Mouse (Mus musculus) neural tube, embryonic 14.5 days (tissue): ENCODE data around the gene Rph3a. TPM values are rescaled to one million over a fixed set of nuclear protein-coding genes. Genes with fewer than 3 reads are reported as not detected.
"Not testable (repeated sequence)": the region's sequence is repeated elsewhere in the genome, so short reads cannot be mapped to it uniquely, and the experiment has no call there.

Source experiments
- ATAC-seq: fragments of 200-750 bp; cut with Nextera tagmentation; 2 replicates; pipeline ENCODE4 v1.8.0; 2017; ENCODE audit warnings: low read depth, mild to moderate bottlenecking, moderate TSS enrichment, moderate library complexity
- H3K27ac ChIP-seq: fragments of 300-500 bp; sonication (generic); 2 replicates; pipeline ENCODE4 v1.5.1; 2014; ENCODE audit warnings: low read depth, mild to moderate bottlenecking, control low read depth, low read length, moderate library complexity, mixed read lengths
- H3K27me3 ChIP-seq: fragments of 300-500 bp; sonication (generic); 2 replicates; pipeline ENCODE4 v1.6.1; 2014; ENCODE audit warnings: low read length; ENCODE audit not compliant: control insufficient read depth, insufficient read depth
- H3K36me3 ChIP-seq: fragments of 300-500 bp; sonication (generic); 2 replicates; pipeline ENCODE4 v1.6.1; 2014; ENCODE audit warnings: low read length, mixed read lengths; ENCODE audit not compliant: control insufficient read depth, insufficient read depth
- H3K4me1 ChIP-seq: fragments of 300-500 bp; sonication (generic); 2 replicates; pipeline ENCODE4 v1.6.1; 2014; ENCODE audit warnings: low read length; ENCODE audit not compliant: control insufficient read depth, insufficient read depth
- H3K4me2 ChIP-seq: fragments of 300-500 bp; sonication (generic); 2 replicates; pipeline ENCODE4 v1.6.1; 2014; ENCODE audit warnings: mild to moderate bottlenecking, low read depth, low read length, control low read depth
- H3K4me3 ChIP-seq: fragments of 300-500 bp; sonication (generic); 2 replicates; pipeline ENCODE4 v1.5.1; 2014; ENCODE audit warnings: low read depth, low read length, control low read depth, mixed read lengths
- H3K9ac ChIP-seq: fragments of 300-500 bp; sonication (generic); replicated peaks from 2 replicates; pipeline ENCODE4 v1.6.1; 2014; ENCODE audit warnings: low read depth, mild to moderate bottlenecking, control low read depth, low read length, mixed read lengths
- H3K9me3 ChIP-seq: fragments of 300-500 bp; sonication (generic); 2 replicates; pipeline ENCODE4 v1.6.1; 2016; ENCODE audit warnings: low read length; ENCODE audit not compliant: control insufficient read depth
- WGBS: fragments of 180-500 bp; shearing (Covaris S2); extraction: QIAGEN DNeasy Blood & Tissue Kit; methylation state at CpG from one replicate; pipeline ENCODE4 v1.1.7; 2014; 5-methylcytosine and 5-hydroxymethylcytosine counted together
- polyA plus RNA-seq: library from polyadenylated mRNA; unstranded; fragments of >200 nt; fragmentation: Nextera tagmentation; extraction: Ambion mirVana; gene quantifications from 2 replicates; pipeline ENCODE4 v1.2.1, GENCODE M21; 2014

Rph3a gene
- polyA plus RNA-seq, 1 experiment from 2014 or later = 20.0 TPM

DNA sequence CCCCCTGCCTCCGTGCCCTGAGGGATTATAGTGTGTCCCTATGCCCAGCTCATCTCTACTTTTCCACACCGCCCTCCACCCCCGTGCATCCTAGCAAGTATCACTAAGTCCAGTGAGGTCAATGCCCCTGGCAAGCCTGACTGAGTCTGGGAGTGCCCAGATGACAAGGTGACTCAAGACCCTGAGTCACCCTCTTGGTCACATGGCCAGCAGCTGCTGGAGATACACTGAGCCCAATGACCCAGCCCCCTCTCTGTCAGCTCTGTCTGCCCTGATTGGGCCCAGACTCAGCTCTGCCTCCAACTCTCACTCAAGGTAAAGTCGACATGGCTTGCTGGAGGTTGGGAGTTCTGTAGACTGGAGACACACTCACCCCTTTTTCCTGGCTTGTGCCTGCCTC is 72.1 kb downstream of the Rph3a start:
- WGBS = 79% methylated on average over 4 of the region's 4 CpGs
- Histone ChIP-seq H3K4me3 (no peak overlapping the region), H3K9ac (no peak overlapping the region), H3K36me3 (no peaks in the 10 kb centered on the region), H3K9me3 (no peaks in the 10 kb centered on the region), H3K4me1 (no peaks in the 10 kb centered on the region), H3K4me2 (no peak overlapping the region), H3K27me3 (no peaks in the 10 kb centered on the region), H3K27ac (no peak overlapping the region)
- no peak for ATAC-seq

DNA sequence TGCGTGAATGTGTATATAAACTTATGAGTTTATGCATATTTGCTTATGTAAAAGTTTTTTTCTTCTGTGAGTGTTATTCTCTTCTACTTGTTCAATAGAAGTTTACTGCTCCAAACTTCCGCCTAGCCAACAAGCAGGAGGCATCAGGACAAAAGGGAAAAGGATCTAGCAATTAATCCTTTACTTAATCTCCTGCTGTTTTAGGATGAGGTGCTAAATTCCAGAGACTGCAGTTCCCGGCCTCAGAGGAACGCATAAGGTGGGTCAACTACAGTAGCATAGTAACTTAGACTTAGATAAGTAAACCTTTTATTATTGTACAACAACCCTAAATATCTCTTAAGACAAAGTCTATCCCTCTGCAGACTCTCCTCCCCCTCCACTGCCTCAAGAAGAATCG is 75.9 kb downstream of the Rph3a start:
- 5% methylated on average over 5 of the region's 5 CpGs for WGBS
- Histone ChIP-seq H3K36me3 (no peaks in the 10 kb centered on the region), H3K27me3 (no peaks in the 10 kb centered on the region), H3K9ac (no peak overlapping the region), H3K4me1 (no peaks in the 10 kb centered on the region), H3K27ac (no peak overlapping the region), H3K4me3 (no peak overlapping the region), H3K9me3 (no peaks in the 10 kb centered on the region), H3K4me2 (no peak overlapping the region)
- no peak for ATAC-seq

DNA sequence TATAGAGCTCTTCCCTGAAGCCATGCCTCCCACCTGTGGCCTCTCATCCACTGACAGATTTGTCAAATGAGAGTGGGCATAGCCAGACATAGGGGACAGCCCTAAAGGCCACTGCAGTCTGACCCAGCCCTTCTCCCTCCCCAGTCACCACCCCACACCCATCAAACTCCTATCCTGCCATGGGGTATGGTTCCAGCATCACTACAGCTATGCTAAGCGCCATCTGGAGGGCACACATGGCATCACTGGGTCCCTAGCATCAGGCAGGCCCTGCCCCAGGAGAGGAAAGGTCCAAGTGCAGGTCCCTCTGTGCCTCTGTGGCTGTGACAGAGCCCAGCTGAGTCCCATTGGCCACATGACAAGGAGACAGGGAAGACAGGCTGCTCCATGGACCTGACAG is 82.9 kb downstream of the Rph3a start:
- ATAC-seq = no peak
- no peaks in the 10 kb centered on the region for H3K4me1 ChIP-seq
- no peak overlapping the region for H3K4me3 ChIP-seq
- 12% methylated on average over 1 of the region's 1 CpGs for WGBS
- H3K36me3 ChIP-seq = no peaks in the 10 kb centered on the region
- no peaks in the 10 kb centered on the region for H3K9me3 ChIP-seq
- H3K27me3 ChIP-seq = no peaks in the 10 kb centered on the region
- no peak overlapping the region for H3K4me2 ChIP-seq
- no peak overlapping the region for H3K9ac ChIP-seq
- H3K27ac ChIP-seq = no peak overlapping the region

DNA sequence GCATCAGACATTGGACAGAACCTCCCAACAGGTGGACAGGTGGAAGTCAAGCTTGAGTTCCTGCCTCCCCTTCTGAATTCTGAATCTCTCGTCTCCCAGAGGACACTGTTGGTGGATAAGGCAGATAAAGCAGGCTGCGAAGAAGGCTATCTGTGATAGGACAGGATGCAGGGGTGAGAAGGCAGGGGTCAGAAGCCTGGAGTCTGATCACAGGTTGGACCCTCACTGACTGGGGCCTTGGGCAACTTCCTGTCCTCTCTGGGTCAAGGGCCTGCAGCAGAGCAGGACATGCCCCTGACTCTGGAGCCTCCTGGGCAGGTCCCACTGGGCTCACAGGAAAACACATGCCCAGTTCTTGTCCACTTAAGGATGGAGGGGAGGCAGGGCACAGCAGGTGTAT is 83.6 kb downstream of the Rph3a start:
- not testable (repeated sequence) for H3K4me2 ChIP-seq, H3K27ac ChIP-seq, H3K4me1 ChIP-seq, H3K27me3 ChIP-seq, H3K36me3 ChIP-seq, H3K4me3 ChIP-seq, ATAC-seq, H3K9ac ChIP-seq, H3K9me3 ChIP-seq
- 88% methylated on average over 2 of the region's 2 CpGs for WGBS

DNA sequence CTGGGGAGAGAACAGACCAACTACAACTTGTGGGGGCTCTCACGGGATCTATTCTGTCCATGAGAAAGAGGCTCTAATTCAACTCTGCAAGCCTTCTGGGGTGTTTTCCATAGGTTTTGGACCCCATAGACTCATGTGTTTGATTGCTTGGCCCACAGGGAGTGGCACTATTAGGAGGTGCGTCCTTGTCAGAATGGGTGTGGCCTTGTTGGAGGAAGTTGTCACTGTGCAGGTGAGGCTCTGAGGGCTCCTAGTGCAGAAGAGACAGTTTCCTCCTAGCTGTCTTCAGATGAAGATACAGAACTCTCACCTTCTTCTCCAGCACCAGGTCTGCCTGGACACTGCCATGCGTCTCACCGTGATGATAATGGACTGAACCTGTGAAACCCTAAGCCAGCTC is 85.4 kb downstream of the Rph3a start:
- H3K4me2 ChIP-seq, H3K4me1 ChIP-seq, H3K36me3 ChIP-seq, H3K27ac ChIP-seq, H3K27me3 ChIP-seq, H3K9me3 ChIP-seq, ATAC-seq, H3K9ac ChIP-seq, H3K4me3 ChIP-seq: not testable (repeated sequence)
- 95% methylated on average over 4 of the region's 4 CpGs for WGBS

DNA sequence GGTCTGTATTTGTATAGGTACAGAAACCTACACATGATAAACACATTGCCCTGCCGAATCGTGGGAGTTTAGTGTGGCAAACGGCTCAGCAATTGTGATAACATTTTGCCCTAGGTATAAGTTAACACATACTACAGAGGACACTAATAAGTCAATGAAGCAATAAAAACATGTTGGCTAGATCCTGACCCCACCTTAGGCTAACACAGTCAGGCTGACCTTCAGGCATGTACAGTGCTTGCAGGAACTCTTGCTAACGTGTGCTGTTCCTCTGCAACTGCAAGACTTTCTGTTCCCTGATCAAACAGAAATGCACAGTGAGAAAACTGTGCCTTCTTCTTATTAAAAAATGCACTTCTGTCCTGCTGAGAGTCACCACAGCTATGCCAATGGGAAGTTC is 85.9 kb downstream of the Rph3a start:
- H3K4me2 ChIP-seq = no peak overlapping the region
- no peaks in the 10 kb centered on the region for H3K9me3 ChIP-seq
- H3K4me1 ChIP-seq = no peaks in the 10 kb centered on the region
- H3K4me3 ChIP-seq = no peak overlapping the region
- H3K27me3 ChIP-seq = no peaks in the 10 kb centered on the region
- no peaks in the 10 kb centered on the region for H3K36me3 ChIP-seq
- WGBS = 88% methylated on average over 4 of the region's 4 CpGs
- ATAC-seq = no peak
- no peak overlapping the region for H3K27ac ChIP-seq
- no peak overlapping the region for H3K9ac ChIP-seq

DNA sequence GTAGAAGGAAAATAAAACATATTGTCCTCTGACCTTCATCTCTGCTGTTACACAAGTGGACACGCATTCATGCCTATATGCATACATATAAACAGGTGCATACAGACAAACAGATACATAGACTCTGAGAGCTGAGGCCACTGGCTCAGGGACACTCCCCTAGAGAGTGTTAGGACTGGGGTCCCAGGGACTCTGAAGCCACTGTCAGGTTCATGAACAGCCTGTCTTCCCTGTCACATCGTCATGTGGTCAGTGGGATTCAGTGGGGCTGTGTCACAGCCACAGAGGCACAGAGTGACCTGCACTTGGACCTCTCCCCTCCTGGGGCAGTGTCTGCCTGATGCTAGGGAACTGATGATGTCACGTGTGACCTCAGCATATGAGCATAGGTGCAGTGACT is 89.6 kb downstream of the Rph3a start:
- Histone ChIP-seq H3K4me2 (no peak overlapping the region), H3K27me3 (no peaks in the 10 kb centered on the region), H3K27ac (no peak overlapping the region), H3K9ac (no peak overlapping the region), H3K4me1 (no peaks in the 10 kb centered on the region), H3K9me3 (no peaks in the 10 kb centered on the region), H3K36me3 (no peaks in the 10 kb centered on the region), H3K4me3 (no peak overlapping the region)
- WGBS = 88% methylated on average over 3 of the region's 3 CpGs
- no peak for ATAC-seq

DNA sequence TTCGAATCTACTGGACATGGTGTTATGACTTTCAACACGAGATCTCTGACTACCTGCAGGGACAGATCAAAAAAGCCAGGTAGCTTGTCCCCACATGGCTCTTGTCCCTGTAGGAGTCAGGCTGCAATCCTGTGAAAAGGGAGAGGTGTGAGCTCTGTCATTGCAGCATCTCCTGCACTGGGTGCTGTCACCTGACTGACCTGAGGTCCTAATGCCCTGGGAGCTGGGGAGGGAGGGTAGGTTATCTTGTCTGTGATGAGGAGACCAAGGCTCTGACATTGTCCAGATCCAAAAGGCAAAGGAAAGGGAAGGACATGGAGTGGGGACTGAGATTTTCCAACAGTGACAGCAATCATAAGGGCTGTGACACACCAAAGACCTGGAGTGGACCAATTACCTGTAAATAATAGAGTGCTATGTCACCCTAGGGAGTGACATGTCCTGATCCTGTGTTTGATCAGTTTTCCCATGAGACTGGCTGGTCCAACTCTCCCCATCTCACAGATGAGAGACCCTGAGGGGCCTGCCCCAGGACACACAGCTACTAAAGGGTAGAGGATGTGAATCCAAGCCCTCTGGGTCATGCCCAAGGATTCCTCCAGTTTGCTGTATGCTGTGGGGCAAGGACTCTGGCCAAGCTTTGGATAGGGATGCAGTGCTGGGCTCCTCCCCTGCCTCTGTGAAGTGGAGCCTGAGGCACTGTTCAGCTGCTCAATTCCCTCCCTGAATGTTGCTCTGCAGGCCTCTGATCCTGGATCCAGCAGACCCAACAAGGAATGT is 90.5 kb downstream of the Rph3a start:
- H3K4me3 ChIP-seq, ATAC-seq, H3K9me3 ChIP-seq, H3K27ac ChIP-seq, H3K4me2 ChIP-seq, H3K9ac ChIP-seq, H3K4me1 ChIP-seq, H3K27me3 ChIP-seq, H3K36me3 ChIP-seq: not testable (repeated sequence)
- 78% methylated on average over 2 of the region's 2 CpGs for WGBS

DNA sequence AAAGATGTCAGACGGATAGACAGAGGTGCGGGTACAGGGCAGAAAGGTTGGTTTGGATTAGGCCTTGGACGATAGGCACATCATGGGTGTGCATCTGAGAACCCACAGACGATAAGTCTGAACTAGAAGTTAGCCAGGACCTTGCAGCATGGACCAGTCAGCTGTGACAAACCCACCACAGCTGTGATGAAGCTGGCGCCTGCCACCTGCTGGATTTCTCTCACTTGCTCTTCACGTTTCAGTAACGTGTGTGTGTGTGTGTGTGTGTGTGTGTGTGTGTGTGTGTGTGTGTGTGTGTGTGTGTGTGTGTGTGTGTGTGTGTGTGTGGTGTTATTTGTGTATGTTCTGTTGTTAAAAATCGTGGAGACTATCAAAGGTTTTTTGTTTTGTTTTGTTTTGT is 95.7 kb downstream of the Rph3a start, which contains the start of gene Oas1d:
TSS of gene Oas1d (plus strand) at position 333 of the 400 bp plus-strand sequence.
- not testable (repeated sequence) for H3K27me3 ChIP-seq, ATAC-seq, H3K27ac ChIP-seq, H3K36me3 ChIP-seq, H3K4me2 ChIP-seq, H3K4me3 ChIP-seq, H3K9me3 ChIP-seq, H3K4me1 ChIP-seq, H3K9ac ChIP-seq
- WGBS = 60% methylated on average over 8 of the region's 8 CpGs
